Mouse (Mus musculus) thymus, postnatal 14 days (tissue): ENCODE results near the gene Parp8.

ENCODE experiments used
- DNase-seq: peaks from one replicate; pipeline ENCODE4 v3.0.0; 2021

The Parp8 gene

GRCm38 (mm10) chr13:116811456-116811855, 213.9 kb downstream of the Parp8 start:
- DNase-seq: no peak
